Mouse (Mus musculus) embryonic facial prominence, embryonic 14.5 days (tissue): ENCODE data around the gene Olfr373. TPM values are rescaled to one million over a fixed set of nuclear protein-coding genes. Genes with fewer than 3 reads are reported as not detected.

Experiments used
- ATAC-seq: fragments of 200-750 bp; cut with Nextera tagmentation; 2 replicates; pipeline ENCODE4 v1.8.0; 2017; ENCODE audit warnings: low read depth, moderate number of reproducible peaks, moderate TSS enrichment
- DNase-seq: peaks from one replicate; pipeline ENCODE4 v3.0.0-alpha.2; 2015; ENCODE audit warnings: low spot score
- H3K27ac ChIP-seq: fragments of 300-500 bp; sonication (generic); replicated peaks from 2 replicates; pipeline ENCODE4 v1.5.1; 2014; ENCODE audit warnings: low read depth, mild to moderate bottlenecking, low read length, moderate library complexity
- H3K27me3 ChIP-seq: fragments of 300-500 bp; sonication (generic); replicated peaks from 2 replicates; pipeline ENCODE4 v1.6.1; 2014; ENCODE audit warnings: low read length; ENCODE audit not compliant: control insufficient read depth, insufficient read depth
- H3K36me3 ChIP-seq: fragments of 300-500 bp; sonication (generic); 2 replicates; pipeline ENCODE4 v1.6.1; 2014; ENCODE audit warnings: low read length, mixed read lengths; ENCODE audit not compliant: control insufficient read depth, insufficient read depth
- H3K4me1 ChIP-seq: fragments of 300-500 bp; sonication (generic); 2 replicates; pipeline ENCODE4 v1.6.1; 2014; ENCODE audit warnings: antibody characterized with exemption, low read length; ENCODE audit not compliant: control insufficient read depth, insufficient read depth
- H3K4me2 ChIP-seq: fragments of 300-500 bp; sonication (generic); 2 replicates; pipeline ENCODE4 v1.6.1; 2014; ENCODE audit warnings: low read depth, mild to moderate bottlenecking, low read length, moderate library complexity, mixed read lengths
- H3K4me3 ChIP-seq: fragments of 300-500 bp; sonication (generic); 2 replicates; pipeline ENCODE4 v1.5.1; 2014; ENCODE audit warnings: low read depth, mild to moderate bottlenecking, low read length
- H3K9ac ChIP-seq: fragments of 300-500 bp; sonication (generic); 2 replicates; pipeline ENCODE4 v1.6.1; 2014; ENCODE audit warnings: low read depth, mild to moderate bottlenecking, low read length, moderate library complexity, mixed read lengths
- H3K9me3 ChIP-seq: fragments of 300-500 bp; sonication (generic); 2 replicates; pipeline ENCODE4 v1.6.1; 2016; ENCODE audit warnings: low read length; ENCODE audit not compliant: control insufficient read depth
- WGBS: fragments of 180-500 bp; shearing (Covaris S2); extraction: QIAGEN DNeasy Blood & Tissue Kit; methylation state at CpG from one replicate; pipeline ENCODE4 v1.1.7; 2014; 5-methylcytosine and 5-hydroxymethylcytosine counted together
- polyA plus RNA-seq: library from polyadenylated mRNA; unstranded; fragments of >200 nt; fragmentation: Nextera tagmentation; extraction: Ambion mirVana; gene quantifications from 2 replicates; pipeline ENCODE4 v1.2.1, GENCODE M21; 2014

The Olfr373 gene
- polyA plus RNA-seq, 1 experiment from 2014 or later, result not detected

DNA sequence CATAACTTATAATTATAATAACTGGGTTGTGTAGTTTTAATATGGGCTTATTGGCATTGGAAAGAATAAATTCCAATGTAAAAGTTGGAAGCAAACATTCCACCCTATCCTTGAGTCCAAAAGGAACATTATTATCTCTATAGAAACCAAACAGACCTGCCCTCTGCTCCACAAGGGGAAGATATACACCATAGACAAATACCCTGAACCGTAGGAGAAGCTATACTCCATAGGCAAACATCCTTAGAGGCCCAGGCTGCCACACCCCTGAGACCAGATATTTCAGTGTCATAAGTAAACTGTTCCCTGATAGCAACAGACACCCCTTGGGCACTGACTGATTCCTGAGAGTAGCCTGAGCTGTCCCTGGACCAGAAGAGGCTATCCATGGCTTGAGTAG, 44.9 kb downstream of the Olfr373 start:
- no peak overlapping the region for H3K4me2 ChIP-seq
- no peak overlapping the region for H3K9ac ChIP-seq
- H3K27me3 ChIP-seq, result no peaks in the 10 kb centered on the region
- no peaks in the 10 kb centered on the region for H3K4me1 ChIP-seq
- H3K9me3 ChIP-seq, result no peaks in the 10 kb centered on the region
- H3K27ac ChIP-seq, result no peak overlapping the region
- WGBS, result 90% methylated on average over 1 of the region's 1 CpGs
- no peak overlapping the region for H3K4me3 ChIP-seq
- no peak for DNase-seq
- no peaks in the 10 kb centered on the region for H3K36me3 ChIP-seq
- no peak for ATAC-seq

DNA sequence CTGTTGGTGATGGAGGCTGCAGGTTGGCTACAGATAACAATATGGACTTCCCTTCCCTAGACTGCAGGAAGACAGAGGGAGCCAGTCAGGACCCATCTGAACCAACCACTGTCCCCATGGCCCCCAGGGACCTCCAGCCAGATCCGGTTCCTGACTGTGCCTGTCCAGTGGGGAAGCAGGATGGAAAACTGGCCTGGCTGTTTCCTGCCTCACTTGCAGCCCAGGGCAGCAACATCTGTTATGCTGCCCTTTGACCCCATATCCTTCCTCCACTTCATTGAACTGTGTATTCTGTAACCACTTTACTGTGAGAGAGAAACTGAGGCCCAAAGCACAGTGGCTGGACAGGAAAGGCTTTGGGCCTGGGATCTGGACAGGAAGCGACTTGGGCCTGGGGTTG, 48.3 kb downstream of the Olfr373 start:
- DNase-seq (peak; percentile 42), ATAC-seq (no peak)
- H3K9ac ChIP-seq, result no peak overlapping the region
- no peaks in the 10 kb centered on the region for H3K27me3 ChIP-seq
- H3K4me2 ChIP-seq, result no peak overlapping the region
- no peak overlapping the region for H3K4me3 ChIP-seq
- no peaks in the 10 kb centered on the region for H3K9me3 ChIP-seq
- no peaks in the 10 kb centered on the region for H3K36me3 ChIP-seq
- peak overlapping the region; percentile 29; the same call in 1 of the 2 replicates for H3K27ac ChIP-seq
- 27% methylated on average over 2 of the region's 2 CpGs for WGBS
- H3K4me1 ChIP-seq, result no peaks in the 10 kb centered on the region

DNA sequence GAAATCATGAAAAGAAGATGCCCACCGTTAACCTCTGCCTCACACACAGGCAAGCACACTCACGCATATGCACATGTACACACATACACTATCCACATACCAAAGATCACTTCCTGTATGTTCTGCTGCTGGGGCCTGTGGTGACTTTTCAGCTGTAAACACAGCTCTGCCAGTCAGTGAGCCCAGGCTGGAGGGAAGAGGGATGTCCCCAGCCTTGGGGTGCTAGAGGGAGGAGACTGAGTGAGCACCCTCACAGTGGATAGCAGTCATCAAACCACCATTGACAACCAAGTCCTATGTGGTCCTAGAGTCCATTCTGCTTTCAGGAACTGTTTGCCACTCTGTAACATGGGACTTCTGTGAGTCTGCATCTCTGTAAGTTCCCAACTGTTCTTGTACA, 48.9 kb downstream of the Olfr373 start:
- ATAC-seq (no peak), DNase-seq (no peak)
- Histone ChIP-seq H3K4me2 (no peak overlapping the region), H3K4me1 (peaks cover under 1% of the 10 kb centered on the region), H3K9me3 (no peaks in the 10 kb centered on the region), H3K27ac (peak overlapping the region; percentile 29; the same call in 1 of the 2 replicates), H3K27me3 (no peaks in the 10 kb centered on the region), H3K36me3 (no peaks in the 10 kb centered on the region), H3K9ac (no peak overlapping the region), H3K4me3 (no peak overlapping the region)
- WGBS, result 61% methylated on average over 2 of the region's 2 CpGs

DNA sequence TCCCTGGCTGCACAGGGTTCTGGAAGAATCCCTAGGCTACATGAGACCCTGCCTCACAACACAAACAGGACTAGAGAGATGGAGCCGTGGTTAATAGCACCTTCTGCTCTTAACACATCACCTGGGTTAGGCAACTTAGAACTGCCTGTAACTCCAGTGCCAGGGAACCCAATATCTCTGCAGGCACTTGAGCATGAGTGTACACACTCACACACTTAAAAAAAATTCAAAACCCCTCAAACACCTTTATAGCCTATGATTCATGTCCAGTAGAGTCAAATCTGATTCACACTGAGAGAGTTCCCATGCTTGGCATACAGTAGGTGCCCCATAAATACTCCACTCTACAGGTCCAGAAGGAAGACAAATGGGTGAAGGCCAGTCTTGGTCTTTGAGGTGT, 49.4 kb downstream of the Olfr373 start:
- no peak overlapping the region for H3K27ac ChIP-seq
- no peak overlapping the region for H3K4me2 ChIP-seq
- no peaks in the 10 kb centered on the region for H3K9me3 ChIP-seq
- H3K4me1 ChIP-seq, result peaks cover 6% of the 10 kb centered on the region
- no peak overlapping the region for H3K4me3 ChIP-seq
- DNase-seq (no peak), ATAC-seq (no peak)
- no peaks in the 10 kb centered on the region for H3K36me3 ChIP-seq
- no peaks in the 10 kb centered on the region for H3K27me3 ChIP-seq
- WGBS, result 81% methylated on average over 1 of the region's 1 CpGs
- H3K9ac ChIP-seq, result no peak overlapping the region

DNA sequence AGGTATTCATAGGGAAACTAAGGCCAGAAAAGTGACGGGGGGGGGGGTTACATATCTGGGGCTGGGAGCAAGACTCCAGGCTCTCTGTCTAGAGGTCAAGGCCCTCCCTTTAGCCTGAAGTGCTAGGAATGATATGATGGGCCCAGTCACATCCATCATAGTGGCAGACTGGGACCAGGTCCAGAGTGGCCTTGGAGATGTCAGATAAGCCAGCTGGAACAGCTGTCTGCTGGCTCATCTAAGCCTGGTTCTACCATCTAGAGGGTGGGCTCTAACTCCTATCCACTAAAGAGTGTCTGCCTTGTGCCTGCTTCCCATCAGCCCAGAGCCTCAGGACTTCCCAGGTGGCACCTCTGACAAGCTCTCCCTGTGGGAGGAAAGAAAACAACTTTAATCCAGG, 49.9 kb downstream of the Olfr373 start:
- DNase-seq (no peak), ATAC-seq (no peak)
- H3K4me1 ChIP-seq, result peaks cover 10% of the 10 kb centered on the region
- H3K9ac ChIP-seq, result no peak overlapping the region
- no peaks in the 10 kb centered on the region for H3K27me3 ChIP-seq
- H3K4me2 ChIP-seq, result no peak overlapping the region
- no peak overlapping the region for H3K27ac ChIP-seq
- 93% methylated on average over 1 of the region's 1 CpGs for WGBS
- no peaks in the 10 kb centered on the region for H3K9me3 ChIP-seq
- H3K36me3 ChIP-seq, result no peaks in the 10 kb centered on the region
- H3K4me3 ChIP-seq, result no peak overlapping the region

DNA sequence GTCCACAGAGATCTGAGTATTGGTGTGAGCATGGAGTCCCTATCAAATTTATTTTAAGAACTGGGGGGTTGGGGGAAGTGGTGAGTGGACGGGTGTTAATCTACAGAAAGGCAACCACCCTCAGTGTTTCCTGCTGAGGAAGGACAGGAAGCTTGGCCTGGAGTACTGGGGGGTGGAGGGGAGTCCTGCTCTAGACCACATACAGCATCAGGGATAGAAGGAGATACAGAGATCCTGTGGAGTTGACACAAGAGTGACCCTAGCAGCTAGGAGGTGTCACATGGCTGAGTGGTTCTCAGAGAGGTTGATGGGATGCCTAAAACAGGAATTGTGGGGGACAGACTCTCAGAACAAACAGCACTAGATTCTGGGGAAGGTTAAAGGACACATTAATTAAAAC, 50.5 kb downstream of the Olfr373 start:
- DNase-seq (no peak), ATAC-seq (no peak)
- H3K36me3 ChIP-seq, result peaks cover 4% of the 10 kb centered on the region
- H3K27me3 ChIP-seq, result no peaks in the 10 kb centered on the region
- H3K4me1 ChIP-seq, result peaks cover 10% of the 10 kb centered on the region
- H3K4me2 ChIP-seq, result no peak overlapping the region
- WGBS, result 43% methylated on average over 1 of the region's 1 CpGs
- no peak overlapping the region for H3K4me3 ChIP-seq
- no peak overlapping the region for H3K9ac ChIP-seq
- H3K27ac ChIP-seq, result no peak overlapping the region
- no peaks in the 10 kb centered on the region for H3K9me3 ChIP-seq

DNA sequence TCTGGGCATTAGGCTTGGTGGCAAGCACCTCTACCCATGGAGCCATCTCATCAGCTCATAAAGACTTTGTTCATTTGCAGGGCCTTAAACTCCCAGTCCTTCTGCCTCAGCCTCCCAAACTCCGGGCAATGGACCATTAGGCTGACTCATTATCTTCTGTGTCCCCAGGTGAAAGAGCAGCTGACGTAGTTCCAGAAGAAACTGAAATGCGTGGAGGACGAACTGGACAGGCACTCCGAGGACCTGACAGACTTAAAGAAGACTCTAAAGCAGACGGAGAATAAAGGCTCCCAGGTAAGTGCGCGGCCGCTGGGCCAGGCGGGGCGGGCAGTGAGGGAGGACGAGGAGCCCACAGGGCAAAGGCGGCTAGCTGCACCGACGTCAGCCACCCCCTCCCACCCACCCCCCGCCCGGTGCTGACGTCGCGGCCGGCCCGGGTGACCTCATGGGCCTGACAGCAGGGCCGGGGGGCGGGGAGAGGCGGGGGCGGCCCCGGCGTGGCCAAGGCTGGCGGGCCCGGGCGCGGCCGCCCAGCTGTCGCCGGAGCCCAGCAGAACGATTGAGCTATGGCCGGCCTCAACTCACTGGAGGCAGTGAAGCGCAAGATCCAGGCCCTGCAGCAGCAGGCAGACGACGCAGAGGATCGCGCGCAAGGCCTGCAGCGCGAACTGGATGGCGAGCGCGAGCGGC, 51.9 kb downstream of the Olfr373 start, which contains the start of gene Tpm4:
TSS of gene Tpm4 (plus strand) at position 220 of the 690 bp plus-strand sequence.
- peaks cover 18% of the 10 kb centered on the region for H3K36me3 ChIP-seq
- peak within 1 kb of the TSS; percentile 99 for H3K9ac ChIP-seq
- H3K4me1 ChIP-seq, result peaks cover 10% of the 10 kb centered on the region
- DNase-seq (peak; percentile 82), ATAC-seq (peak; percentile 81)
- H3K9me3 ChIP-seq, result no peaks in the 10 kb centered on the region
- WGBS, result 3% methylated on average over 16 of the region's 49 CpGs
- peak within 1 kb of the TSS; percentile 73 for H3K4me2 ChIP-seq
- H3K27me3 ChIP-seq, result no peaks in the 10 kb centered on the region
- peak within 1 kb of the TSS; percentile 99 for H3K27ac ChIP-seq
- peak within 1 kb of the TSS; percentile 92 for H3K4me3 ChIP-seq

DNA sequence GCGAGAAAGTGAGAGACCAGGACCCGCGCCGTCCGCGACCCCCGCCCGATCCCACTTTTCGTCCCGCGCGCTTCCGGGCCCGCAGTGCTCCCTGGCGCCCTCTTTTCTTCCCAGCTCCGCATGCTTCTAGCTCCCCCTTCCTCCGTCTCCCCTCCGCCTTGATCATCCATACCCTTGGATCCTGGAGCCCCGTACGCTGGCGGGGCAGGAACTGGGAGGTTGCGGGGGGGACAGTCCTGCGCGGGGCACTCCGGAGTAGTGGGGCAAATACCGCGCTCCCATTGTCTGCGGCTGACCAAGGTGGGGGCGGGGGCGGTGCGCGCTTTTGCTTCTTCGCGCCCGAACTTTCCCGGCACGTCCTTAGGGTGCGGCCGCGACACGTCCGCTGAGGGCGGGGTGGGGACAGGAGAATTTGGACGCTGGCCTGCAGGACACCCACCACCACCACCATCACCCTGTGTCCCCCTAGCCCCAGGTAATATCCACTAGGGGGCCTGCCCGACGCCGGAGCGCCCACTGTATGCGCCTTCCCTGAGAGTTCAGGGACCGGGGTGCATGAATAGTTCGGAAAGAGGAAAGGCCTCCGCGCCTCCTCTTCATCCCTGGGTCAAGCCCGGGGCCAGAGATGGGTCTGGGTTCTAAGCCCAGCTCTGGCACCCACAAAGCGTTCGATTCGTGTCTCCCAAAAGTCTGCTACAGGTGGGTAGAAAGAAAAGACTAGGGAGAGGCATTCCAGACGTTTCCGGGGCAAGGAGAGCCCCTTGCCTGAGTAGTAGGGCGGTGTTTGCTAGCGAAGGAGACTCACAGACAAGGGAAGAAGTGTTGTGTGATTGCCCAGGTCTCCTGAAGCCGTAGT, 52.7 kb downstream of the Olfr373 start:
- Histone ChIP-seq H3K4me1 (peaks cover 10% of the 10 kb centered on the region), H3K36me3 (peaks cover 25% of the 10 kb centered on the region), H3K9ac (peak overlapping the region; percentile 99), H3K4me3 (peak overlapping the region; percentile 92), H3K4me2 (peak overlapping the region; percentile 73), H3K9me3 (no peaks in the 10 kb centered on the region), H3K27ac (peak overlapping the region; percentile 99), H3K27me3 (no peaks in the 10 kb centered on the region)
- under 1% methylated on average over 35 of the region's 62 CpGs for WGBS
- DNase-seq (peak; percentile 63), ATAC-seq (peak; percentile 71)
